ENCODE assay signal across 8 mouse cellular contexts in genomic region chr7:16128899-16129298, GRCm38 (mm10). TPM values are rescaled to one million over a fixed set of nuclear protein-coding genes. Genes with fewer than 3 reads are reported as not detected.
DNase-seq lines count a peak whose midpoint lies in the region; ATAC-seq and TF ChIP-seq lines count a peak whose summit lies in the region.

No protein-coding gene starts in this region.

- no peak for ATAC-seq in heart, embryonic 13.5 days (ENCODE audit: extremely low read depth, insufficient number of reproducible peaks, low FRiP score, low TSS enrichment)
- ATAC-seq in forebrain, embryonic 13.5 days: no peak
- no peak for ATAC-seq in limb, embryonic 15.5 days (ENCODE audit: insufficient number of reproducible peaks, low FRiP score, low TSS enrichment, low read depth)
- no peak for ATAC-seq in liver, embryonic 11.5 days (replicated peaks; ENCODE audit: low FRiP score)

- H3K36me3 ChIP-seq in heart, embryonic 13.5 days: peaks cover 40% of the 10 kb centered on the region
- H3K36me3 ChIP-seq in E14TG2a.4 (ENCODE audit: insufficient read depth, low read length): peaks cover 33% of the 10 kb centered on the region
- peaks cover 16% of the 10 kb centered on the region for H3K36me3 ChIP-seq in forebrain, embryonic 13.5 days (ENCODE audit: poor library complexity, severe bottlenecking)
- peaks cover 36% of the 10 kb centered on the region for H3K36me3 ChIP-seq in limb, embryonic 15.5 days
- H3K36me3 ChIP-seq in liver, embryonic 11.5 days (ENCODE audit: control insufficient read depth, insufficient read depth, low read length): no peaks in the 10 kb centered on the region

- DNase-seq in heart, adult 11 months: no peak
- no peak for DNase-seq in liver, embryonic 11.5 days (ENCODE audit: low spot score)
- no peak for DNase-seq in frontal cortex, postnatal 10 days (ENCODE audit: low spot score in 2 of 2)
- DNase-seq in retina, postnatal 1 day: no peak

- peak overlapping the region; percentile 65 for H3K4me3 ChIP-seq in heart, embryonic 13.5 days
- peak overlapping the region; percentile 89 for H3K4me3 ChIP-seq in E14TG2a.4 (replicated peaks; ENCODE audit: low read length)
- peak overlapping the region; percentile 49; the same call in 1 of the 2 replicates for H3K4me3 ChIP-seq in forebrain, embryonic 13.5 days
- no peak overlapping the region for H3K4me3 ChIP-seq in limb, embryonic 15.5 days
- H3K4me3 ChIP-seq in liver, embryonic 11.5 days (ENCODE audit: low read depth, low read length): no peak overlapping the region

- peak overlapping the region; percentile 85 for H3K4me2 ChIP-seq in heart, embryonic 13.5 days
- peak overlapping the region; percentile 71 for H3K4me2 ChIP-seq in forebrain, embryonic 13.5 days
- peak overlapping the region; percentile 84; the same call in 1 of the 2 replicates for H3K4me2 ChIP-seq in limb, embryonic 15.5 days
- H3K4me2 ChIP-seq in liver, embryonic 11.5 days: no peak overlapping the region

- 61% methylated on average over 5 of the region's 5 CpGs for whole genome bisulfite sequencing in heart, embryonic 13.5 days
- 66% methylated on average over 5 of the region's 5 CpGs for WGBS in forebrain, embryonic 13.5 days
- WGBS in limb, embryonic 15.5 days: 67% methylated on average over 5 of the region's 5 CpGs
- WGBS in liver, embryonic 11.5 days: 67% methylated on average over 5 of the region's 5 CpGs

- peak overlapping the region; percentile 88 for H3K9ac ChIP-seq in heart, embryonic 13.5 days
- H3K9ac ChIP-seq in forebrain, embryonic 13.5 days: no peak overlapping the region
- H3K9ac ChIP-seq in limb, embryonic 15.5 days: no peak overlapping the region
- H3K9ac ChIP-seq in liver, embryonic 11.5 days (ENCODE audit: low read depth, low read length): no peak overlapping the region

- no peak for TF ChIP-seq CTCF in E14TG2a.4 (conservative IDR thresholded peaks at IDR 0.05; ENCODE audit: low read length)

- peak overlapping the region; percentile 86 for H3K27ac ChIP-seq in heart, embryonic 13.5 days (replicated peaks)
- H3K27ac ChIP-seq in forebrain, embryonic 13.5 days: no peak overlapping the region
- H3K27ac ChIP-seq in limb, embryonic 15.5 days: peak overlapping the region; percentile 72
- H3K27ac ChIP-seq in liver, embryonic 11.5 days (ENCODE audit: low read depth, low read length): no peak overlapping the region

- H3K4me1 ChIP-seq in heart, embryonic 13.5 days: peaks cover 40% of the 10 kb centered on the region
- peaks cover 39% of the 10 kb centered on the region for H3K4me1 ChIP-seq in E14TG2a.4 (replicated peaks; ENCODE audit: low read depth, low read length)
- peaks cover 54% of the 10 kb centered on the region for H3K4me1 ChIP-seq in forebrain, embryonic 13.5 days
- peaks cover 33% of the 10 kb centered on the region for H3K4me1 ChIP-seq in limb, embryonic 15.5 days
- 0 out of 2 replicates have a peak, but pooled peaks cover 7% of the 10 kb centered on the region for H3K4me1 ChIP-seq in liver, embryonic 11.5 days (replicated peaks; ENCODE audit: control insufficient read depth, insufficient read depth, low read length)

- H3K9me3 ChIP-seq in heart, embryonic 13.5 days: no peaks in the 10 kb centered on the region
- no peaks in the 10 kb centered on the region for H3K9me3 ChIP-seq in E14TG2a.4 (ENCODE audit: low read length)
- H3K9me3 ChIP-seq in forebrain, embryonic 13.5 days (replicated peaks): no peaks in the 10 kb centered on the region
- H3K9me3 ChIP-seq in limb, embryonic 15.5 days: no peaks in the 10 kb centered on the region
- H3K9me3 ChIP-seq in liver, embryonic 11.5 days (ENCODE audit: control insufficient read depth, low read length): no peaks in the 10 kb centered on the region

- H3K27me3 ChIP-seq in heart, embryonic 13.5 days (replicated peaks): peaks cover 29% of the 10 kb centered on the region
- H3K27me3 ChIP-seq in E14TG2a.4 (ENCODE audit: insufficient read depth, low read length): peaks cover 16% of the 10 kb centered on the region
- H3K27me3 ChIP-seq in forebrain, embryonic 13.5 days: no peaks in the 10 kb centered on the region
- peaks cover 3% of the 10 kb centered on the region; the same call in 1 of the 2 replicates for H3K27me3 ChIP-seq in limb, embryonic 15.5 days
- peaks cover 32% of the 10 kb centered on the region for H3K27me3 ChIP-seq in liver, embryonic 11.5 days (replicated peaks; ENCODE audit: control insufficient read depth, insufficient read depth, low read length)

RNA-seq across cellular contexts. Expression of gene Slc8a2, which starts 0.7 kb away (rescaled TPM):
- 0.05 and 0.20 TPM in 2 replicates for polyA plus RNA-seq in heart, embryonic 13.5 days (2015; fragmentation: Nextera tagmentation; extraction: Ambion mirVana)
- 0.67 and 0.68 TPM in 2 replicates for polyA plus RNA-seq in forebrain, embryonic 13.5 days (2015; fragmentation: Nextera tagmentation; extraction: Ambion mirVana)
- 0.08 and 0.14 TPM in 2 replicates for polyA plus RNA-seq in limb, embryonic 15.5 days (2015; fragmentation: Nextera tagmentation; extraction: Ambion mirVana)
- polyA plus RNA-seq in liver, embryonic 11.5 days (2014; fragmentation: Nextera tagmentation; extraction: Ambion mirVana): 0.07 and 0.18 TPM in 2 replicates

RNA-seq across cellular contexts. Expression of gene Kptn, which starts 9.2 kb away (rescaled TPM):
- polyA plus RNA-seq in heart, embryonic 13.5 days (2015; fragmentation: Nextera tagmentation; extraction: Ambion mirVana): 31.8 and 35.0 TPM in 2 replicates
- 37.2 and 38.4 TPM in 2 replicates for polyA plus RNA-seq in forebrain, embryonic 13.5 days (2015; fragmentation: Nextera tagmentation; extraction: Ambion mirVana)
- polyA plus RNA-seq in limb, embryonic 15.5 days (2015; fragmentation: Nextera tagmentation; extraction: Ambion mirVana): 31.2 and 32.7 TPM in 2 replicates
- polyA plus RNA-seq in liver, embryonic 11.5 days (2014; fragmentation: Nextera tagmentation; extraction: Ambion mirVana): 20.2 and 20.7 TPM in 2 replicates

RNA-seq across cellular contexts. Expression of gene Napa, which starts 30.6 kb away (rescaled TPM):
- 150 and 157 TPM in 2 replicates for polyA plus RNA-seq in heart, embryonic 13.5 days (2015; fragmentation: Nextera tagmentation; extraction: Ambion mirVana)
- polyA plus RNA-seq in forebrain, embryonic 13.5 days (2015; fragmentation: Nextera tagmentation; extraction: Ambion mirVana): 166 and 186 TPM in 2 replicates
- 238 and 277 TPM in 2 replicates for polyA plus RNA-seq in limb, embryonic 15.5 days (2015; fragmentation: Nextera tagmentation; extraction: Ambion mirVana)
- polyA plus RNA-seq in liver, embryonic 11.5 days (2014; fragmentation: Nextera tagmentation; extraction: Ambion mirVana): 167 and 174 TPM in 2 replicates

RNA-seq across cellular contexts. Expression of gene Meis3, which starts 46.0 kb away (rescaled TPM):
- 17.1 and 19.4 TPM in 2 replicates for polyA plus RNA-seq in heart, embryonic 13.5 days (2015; fragmentation: Nextera tagmentation; extraction: Ambion mirVana)
- 96.9 and 104 TPM in 2 replicates for polyA plus RNA-seq in forebrain, embryonic 13.5 days (2015; fragmentation: Nextera tagmentation; extraction: Ambion mirVana)
- polyA plus RNA-seq in limb, embryonic 15.5 days (2015; fragmentation: Nextera tagmentation; extraction: Ambion mirVana): 18.3 and 19.8 TPM in 2 replicates
- 14.2 and 17.7 TPM in 2 replicates for polyA plus RNA-seq in liver, embryonic 11.5 days (2014; fragmentation: Nextera tagmentation; extraction: Ambion mirVana)

Comparison
In these comparisons a context has a peak if more than half of its experiments do, and no peak if none do; other contexts are left out.
1. H3K27ac ChIP-seq: peak in heart, embryonic 13.5 days (single experiment) and limb, embryonic 15.5 days (single experiment); none in forebrain, embryonic 13.5 days (single experiment) and liver, embryonic 11.5 days (single experiment).
2. H3K4me3 ChIP-seq: peak in heart, embryonic 13.5 days (single experiment), E14TG2a.4 (single experiment) and forebrain, embryonic 13.5 days (single experiment); none in limb, embryonic 15.5 days (single experiment) and liver, embryonic 11.5 days (single experiment).